In the genomic region with DNA sequence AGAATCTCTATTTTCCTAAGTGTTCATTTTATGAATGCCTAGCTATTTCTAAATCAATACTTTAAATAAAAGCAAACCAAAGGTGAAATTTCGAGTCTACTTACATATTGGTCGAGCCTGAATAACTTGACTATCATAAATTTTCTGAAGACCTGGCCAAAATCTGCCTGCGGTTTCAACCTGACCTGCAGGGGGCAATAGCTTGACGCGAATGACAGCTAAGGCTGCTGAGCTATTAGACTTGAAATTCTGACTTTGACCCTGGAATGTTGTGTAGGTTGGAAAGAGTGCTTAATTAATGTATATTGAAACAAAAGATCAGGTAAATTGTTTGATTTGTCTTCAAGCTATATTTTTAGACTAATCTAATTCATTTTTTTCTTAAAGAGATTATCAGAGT, we compare ENCODE assay signal across 9 mouse cellular contexts.
DNase-seq lines count a peak whose midpoint lies in the region; ATAC-seq lines count a peak whose summit lies in the region.
"Had no signal": no experiment of that assay in that cellular context is flagged by ENCODE, and none has a peak within 500 bp of the region (broad histone marks: within the 10 kb centered on the region; RNA-seq: fewer than 3 reads in every experiment).

No protein-coding gene starts in this region.

- H3K4me3 ChIP-seq in intestine, embryonic 14.5 days (ENCODE audit: low read depth, low read length) = no peak overlapping the region
- H3K4me3 ChIP-seq in intestine, embryonic 16.5 days (ENCODE audit: low read length) = no peak overlapping the region
- H3K4me3 ChIP-seq: erythroblast, embryonic 14.5 days had no signal

- WGBS in intestine, embryonic 14.5 days = 1% methylated on average over 5 of the region's 5 CpGs
- WGBS in intestine, embryonic 16.5 days = under 1% methylated on average over 5 of the region's 5 CpGs

- peaks cover 45% of the 10 kb centered on the region for H3K27me3 ChIP-seq in intestine, embryonic 14.5 days (replicated peaks; ENCODE audit: control insufficient read depth, insufficient read depth, low read length)
- H3K27me3 ChIP-seq in intestine, embryonic 16.5 days (replicated peaks; ENCODE audit: control insufficient read depth, insufficient read depth, low read length) = peaks cover 21% of the 10 kb centered on the region; the same call in 1 of the 2 replicates

- H3K36me3 ChIP-seq in intestine, embryonic 14.5 days (ENCODE audit: control insufficient read depth, insufficient read depth, low read length) = no peaks in the 10 kb centered on the region
- no peaks in the 10 kb centered on the region for H3K36me3 ChIP-seq in intestine, embryonic 16.5 days (ENCODE audit: control insufficient read depth, insufficient read depth, low read length)

- no peaks in the 10 kb centered on the region for H3K4me1 ChIP-seq in intestine, embryonic 14.5 days (replicated peaks; ENCODE audit: control insufficient read depth, insufficient read depth, low read length)
- H3K4me1 ChIP-seq in intestine, embryonic 16.5 days (ENCODE audit: control insufficient read depth, insufficient read depth, low read length) = 0 out of 2 replicates have a peak, but pooled peaks cover 2% of the 10 kb centered on the region

- peak; percentile 78 for DNase-seq in intestine, embryonic 14.5 days (ENCODE audit: low spot score)
- DNase-seq in ES-CJ7 (ENCODE audit: low read depth, low spot score) = peak; percentile 38
- DNase-seq in adrenal gland, postnatal 14 days = peak; percentile 69
- DNase-seq in fibroblast of lung, adult 2 months (ENCODE audit: low read depth) = peak; percentile 17
- peak; percentile 72 for DNase-seq in left cerebral cortex, adult 11 months (ENCODE audit: low spot score)
- DNase-seq in right cerebral cortex, adult 18-20 months = peak; percentile 63
- no peak for DNase-seq in natural killer cell, adult 2 months (ENCODE audit: low spot score in 2 of 2)

- H3K4me2 ChIP-seq in intestine, embryonic 14.5 days (ENCODE audit: low read length) = no peak overlapping the region
- H3K4me2 ChIP-seq in intestine, embryonic 16.5 days (ENCODE audit: low read depth, low read length) = no peak overlapping the region

- H3K9ac ChIP-seq in intestine, embryonic 14.5 days (ENCODE audit: low read length) = no peak overlapping the region
- H3K9ac ChIP-seq in intestine, embryonic 16.5 days (ENCODE audit: low read depth, low read length) = no peak overlapping the region

- ATAC-seq in intestine, embryonic 14.5 days (replicated peaks; ENCODE audit: low FRiP score, low TSS enrichment, low read depth) = no peak; the same call in 1 of the 2 replicates
- ATAC-seq in intestine, embryonic 16.5 days = no peak

- H3K9me3 ChIP-seq in intestine, embryonic 14.5 days (ENCODE audit: control insufficient read depth, low read length) = no peaks in the 10 kb centered on the region
- H3K9me3 ChIP-seq in intestine, embryonic 16.5 days (ENCODE audit: control insufficient read depth, low read length) = no peaks in the 10 kb centered on the region

- H3K27ac ChIP-seq in intestine, embryonic 14.5 days (ENCODE audit: low read depth) = no peak overlapping the region
- no peak overlapping the region for H3K27ac ChIP-seq in intestine, embryonic 16.5 days (ENCODE audit: low read length)

Comparison
In these comparisons a context has a peak if more than half of its experiments do, and no peak if none do; other contexts are left out.
1. DNase-seq: peak in intestine, embryonic 14.5 days (single experiment), ES-CJ7 (single experiment), adrenal gland, postnatal 14 days (single experiment), fibroblast of lung, adult 2 months (single experiment), left cerebral cortex, adult 11 months (single experiment) and right cerebral cortex, adult 18-20 months (single experiment); none in natural killer cell, adult 2 months (0 of 2).